Mouse (Mus musculus) thymus, postnatal 36 days (tissue): Measurements from ENCODE around the gene 4430402I18Rik.

ENCODE experiments used
- DNase-seq, 2 experiments: peaks; one replicate each; pipeline ENCODE4 v3.0.0; 2022; ENCODE audit warnings: mixed read lengths in 2 of 2

Gene 4430402I18Rik

GRCm38 (mm10) chr19:28897497-28897896 is 70.1 kb downstream of the 4430402I18Rik start:
- DNase-seq = no peak

- DNase-seq = no peak
Measured at GRCm38 (mm10) chr19:28896639-28897038, 71.0 kb downstream of the 4430402I18Rik start.

GRCm38 (mm10) chr19:28891864-28892263 is 75.7 kb downstream of the 4430402I18Rik start:
- DNase-seq = no peak

GRCm38 (mm10) chr19:28891238-28891637 is 76.4 kb downstream of the 4430402I18Rik start:
- DNase-seq = no peak

- DNase-seq = no peak
Measured at GRCm38 (mm10) chr19:28889251-28889650, 78.3 kb downstream of the 4430402I18Rik start.

- DNase-seq = no peak
Measured at GRCm38 (mm10) chr19:28888496-28888895, 79.1 kb downstream of the 4430402I18Rik start.

- DNase-seq = peak; percentile 10 to 20
Measured at GRCm38 (mm10) chr19:28883126-28883525, 84.5 kb downstream of the 4430402I18Rik start.

GRCm38 (mm10) chr19:28879476-28879875 is 88.1 kb downstream of the 4430402I18Rik start:
- no peak for DNase-seq

- DNase-seq = no peak
Measured at GRCm38 (mm10) chr19:28870351-28870750, 97.2 kb downstream of the 4430402I18Rik start.

GRCm38 (mm10) chr19:28869251-28869855 is 98.2 kb downstream of the 4430402I18Rik start:
- DNase-seq = no peak

GRCm38 (mm10) chr19:28865501-28865900 is 102.1 kb downstream of the 4430402I18Rik start:
- no peak for DNase-seq

- no peak for DNase-seq
Measured at GRCm38 (mm10) chr19:28864981-28865380, 102.6 kb downstream of the 4430402I18Rik start.

GRCm38 (mm10) chr19:28863626-28864025 is 104.0 kb downstream of the 4430402I18Rik start:
- no peak for DNase-seq

GRCm38 (mm10) chr19:28860246-28860645 is 107.4 kb downstream of the 4430402I18Rik start:
- DNase-seq = no peak

- no peak for DNase-seq
Measured at GRCm38 (mm10) chr19:28854831-28855230, 112.8 kb downstream of the 4430402I18Rik start.

GRCm38 (mm10) chr19:28852001-28852400 is 115.6 kb downstream of the 4430402I18Rik start:
- no peak for DNase-seq

GRCm38 (mm10) chr19:28850510-28850909 is 117.1 kb downstream of the 4430402I18Rik start:
- no peak for DNase-seq

- DNase-seq = no peak
Measured at GRCm38 (mm10) chr19:28844946-28845710, 122.5 kb downstream of the 4430402I18Rik start.
